Mouse (Mus musculus) frontal cortex, postnatal 25 days (tissue): ENCODE measurements around the gene C5ar1.
"Not testable (repeated sequence)": the region's sequence is repeated elsewhere in the genome, so short reads cannot be mapped to it uniquely, and the experiment has no call there.

Experiments used
- DNase-seq, 2 experiments: peaks; one replicate each; pipeline ENCODE4 v3.0.0; 2022; ENCODE audit warnings: low spot score in 2 of 2

C5ar1 gene

GRCm38 (mm10) chr7:16274922-16275890 is 15.9 kb upstream of the C5ar1 start:
- no peak for DNase-seq

- DNase-seq, result peak; percentile 42 to 59
Observed at GRCm38 (mm10) chr7:16273766-16274140, 14.4 kb upstream of the C5ar1 start.

- peak; percentile 54 to 66 for DNase-seq
Observed at GRCm38 (mm10) chr7:16273081-16273765, 13.9 kb upstream of the C5ar1 start, which contains the start of gene Inafm1. Gene Inafm1 (minus strand): TSS chr7:16273617.

GRCm38 (mm10) chr7:16272681-16273080 is 13.3 kb upstream of the C5ar1 start:
- DNase-seq, result peak; percentile 31 to 48

GRCm38 (mm10) chr7:16271139-16271538 is 11.8 kb upstream of the C5ar1 start:
- no peak for DNase-seq

GRCm38 (mm10) chr7:16266593-16266992 is 7.3 kb upstream of the C5ar1 start:
- not testable (repeated sequence) for DNase-seq

GRCm38 (mm10) chr7:16265856-16266255 is 6.5 kb upstream of the C5ar1 start:
- no peak for DNase-seq

- DNase-seq, result no peak
Observed at GRCm38 (mm10) chr7:16263843-16264242, 4.5 kb upstream of the C5ar1 start.

GRCm38 (mm10) chr7:16263015-16263787 is 3.9 kb upstream of the C5ar1 start:
- DNase-seq, result peak; percentile 73 to 75

GRCm38 (mm10) chr7:16261097-16261496 is 1.8 kb upstream of the C5ar1 start:
- DNase-seq, result no peak

- DNase-seq, result no peak
Observed at GRCm38 (mm10) chr7:16257830-16258229, 1.5 kb downstream of the C5ar1 start.

- DNase-seq, result not testable (repeated sequence)
Observed at GRCm38 (mm10) chr7:16255963-16256362, 3.4 kb downstream of the C5ar1 start.

- no peak for DNase-seq
Observed at GRCm38 (mm10) chr7:16254195-16254594, 5.1 kb downstream of the C5ar1 start.

GRCm38 (mm10) chr7:16250687-16251086 is 8.7 kb downstream of the C5ar1 start:
- no peak for DNase-seq

- no peak for DNase-seq
Observed at GRCm38 (mm10) chr7:16245958-16246357, 13.4 kb downstream of the C5ar1 start.

- no peak for DNase-seq
Observed at GRCm38 (mm10) chr7:16244067-16244466, 15.3 kb downstream of the C5ar1 start, which contains the start of gene C5ar2. Gene C5ar2 (minus strand): TSS chr7:16244154.

- no peak for DNase-seq
Observed at GRCm38 (mm10) chr7:16242198-16242597, 17.1 kb downstream of the C5ar1 start.

- DNase-seq, result no peak
Observed at GRCm38 (mm10) chr7:16241787-16242186, 17.6 kb downstream of the C5ar1 start.

- no peak for DNase-seq
Observed at GRCm38 (mm10) chr7:16240978-16241303, 18.4 kb downstream of the C5ar1 start.

GRCm38 (mm10) chr7:16240281-16240977 is 18.9 kb downstream of the C5ar1 start:
- DNase-seq, result no peak

GRCm38 (mm10) chr7:16239554-16239997 is 19.8 kb downstream of the C5ar1 start:
- no peak for DNase-seq
